Mouse (Mus musculus) c-Kit-positive CD71-negative TER-119-negative erythroid progenitor cells, embryonic 14.5 days (primary cell): ENCODE data around the gene Kng2.
A peak's percentile ranks its signal among the peaks of the same experiment; 100 is the strongest.
"Not testable (repeated sequence)": the region's sequence is repeated elsewhere in the genome, so short reads cannot be mapped to it uniquely, and the experiment has no call there.

Experiments used
- DNase-seq: peaks from one replicate; pipeline ENCODE4 v3.0.0-alpha.2; 2013; ENCODE audit warnings: low read depth

The Kng2 gene

GRCm38 (mm10) chr16:23028966-23029600 is at the start of gene Kng2:
TSS of gene Kng2 (minus strand) at chr16:23029482.
- not testable (repeated sequence) for DNase-seq

- not testable (repeated sequence) for DNase-seq
Measured at GRCm38 (mm10) chr16:23077516-23077915, 48.2 kb upstream of the Kng2 start.

GRCm38 (mm10) chr16:23060781-23061325 is 31.6 kb upstream of the Kng2 start:
- not testable (repeated sequence) for DNase-seq

GRCm38 (mm10) chr16:23059630-23060029 is 30.3 kb upstream of the Kng2 start:
- DNase-seq, result not testable (repeated sequence)

- DNase-seq, result not testable (repeated sequence)
Measured at GRCm38 (mm10) chr16:23057668-23058447, 28.6 kb upstream of the Kng2 start, which contains the start of gene Kng1. TSS of gene Kng1 (plus strand) at chr16:23057865.

GRCm38 (mm10) chr16:23046319-23046718 is 17.0 kb upstream of the Kng2 start:
- peak; percentile 7 for DNase-seq

GRCm38 (mm10) chr16:23040876-23041275 is 11.6 kb upstream of the Kng2 start:
- no peak for DNase-seq

- DNase-seq, result no peak
Measured at GRCm38 (mm10) chr16:23039281-23039680, 10.0 kb upstream of the Kng2 start.

GRCm38 (mm10) chr16:23037744-23038143 is 8.5 kb upstream of the Kng2 start:
- no peak for DNase-seq

- no peak for DNase-seq
Measured at GRCm38 (mm10) chr16:23033673-23034072, 4.4 kb upstream of the Kng2 start.

GRCm38 (mm10) chr16:23030673-23031435 is 1.6 kb upstream of the Kng2 start:
- no peak for DNase-seq

GRCm38 (mm10) chr16:23027341-23027740 is 1.9 kb downstream of the Kng2 start:
- DNase-seq, result not testable (repeated sequence)

GRCm38 (mm10) chr16:23026582-23026981 is 2.7 kb downstream of the Kng2 start:
- DNase-seq, result no peak

GRCm38 (mm10) chr16:23025111-23025510 is 4.2 kb downstream of the Kng2 start:
- no peak for DNase-seq

- not testable (repeated sequence) for DNase-seq
Measured at GRCm38 (mm10) chr16:23020571-23020970, 8.7 kb downstream of the Kng2 start.

GRCm38 (mm10) chr16:23014645-23015044 is 14.6 kb downstream of the Kng2 start:
- not testable (repeated sequence) for DNase-seq

- not testable (repeated sequence) for DNase-seq
Measured at GRCm38 (mm10) chr16:23013786-23014185, 15.5 kb downstream of the Kng2 start.

- DNase-seq, result not testable (repeated sequence)
Measured at GRCm38 (mm10) chr16:22996951-22997350, 32.3 kb downstream of the Kng2 start.

GRCm38 (mm10) chr16:22967383-22968030 is 61.8 kb downstream of the Kng2 start:
- DNase-seq, result no peak

- DNase-seq, result no peak
Measured at GRCm38 (mm10) chr16:22963293-22963692, 66.0 kb downstream of the Kng2 start.

- DNase-seq, result no peak
Measured at GRCm38 (mm10) chr16:22962256-22962655, 67.0 kb downstream of the Kng2 start.

GRCm38 (mm10) chr16:22961073-22961472 is 68.2 kb downstream of the Kng2 start:
- no peak for DNase-seq
